9 mouse cellular contexts compared by ENCODE assay signal in genomic region chr4:87096186-87096585, GRCm38 (mm10).
DNase-seq lines count a peak whose midpoint lies in the region; ATAC-seq and TF ChIP-seq lines count a peak whose summit lies in the region.
"Had no signal": no experiment of that assay in that cellular context is flagged by ENCODE, and none has a peak within 500 bp of the region (broad histone marks: within the 10 kb centered on the region; RNA-seq: fewer than 3 reads in every experiment).

No protein-coding gene starts in this region.

- DNase-seq in midbrain, postnatal 0 days (ENCODE audit: low spot score), result peak; percentile 94
- peak; percentile 20 for DNase-seq in cerebellum, postnatal 36 days
- DNase-seq in heart, adult 8-10 months (ENCODE audit: low spot score), result peak; percentile 69
- peak; percentile 22 to 61 for DNase-seq in left cerebral cortex, adult 8-10 months (ENCODE audit: low spot score in 2 of 2)
- no peak for DNase-seq in thymus, postnatal 0 days (ENCODE audit: low spot score)
- DNase-seq in thymus, postnatal 10 days (ENCODE audit: low spot score in 2 of 2), result no peak
- DNase-seq in adrenal gland, adult (ENCODE audit: inconsistent age in 2 of 2, low spot score in 1 of 2), result no peak

- H3K4me1 ChIP-seq in midbrain, postnatal 0 days (ENCODE audit: insufficient read depth, low read length), result no peaks in the 10 kb centered on the region
- H3K4me1 ChIP-seq in midbrain, embryonic 13.5 days (replicated peaks), result no peaks in the 10 kb centered on the region

- H3K36me3 ChIP-seq in midbrain, postnatal 0 days (ENCODE audit: insufficient read depth, low read length), result no peaks in the 10 kb centered on the region
- H3K36me3 ChIP-seq in midbrain, embryonic 13.5 days, result no peaks in the 10 kb centered on the region

- no peak overlapping the region for H3K4me2 ChIP-seq in midbrain, postnatal 0 days (ENCODE audit: low read depth, low read length, poor library complexity, severe bottlenecking)
- H3K4me2 ChIP-seq in midbrain, embryonic 13.5 days (replicated peaks), result no peak overlapping the region

- no peaks in the 10 kb centered on the region for H3K9me3 ChIP-seq in midbrain, postnatal 0 days (ENCODE audit: low read length)
- no peaks in the 10 kb centered on the region for H3K9me3 ChIP-seq in midbrain, embryonic 13.5 days

- WGBS in midbrain, postnatal 0 days, result 77% methylated on average over 5 of the region's 5 CpGs
- WGBS in midbrain, embryonic 13.5 days, result 86% methylated on average over 5 of the region's 5 CpGs

- no peak overlapping the region for H3K4me3 ChIP-seq in midbrain, postnatal 0 days (ENCODE audit: low read depth, low read length)
- H3K4me3 ChIP-seq in midbrain, embryonic 13.5 days (replicated peaks), result no peak overlapping the region

- no peaks in the 10 kb centered on the region for H3K27me3 ChIP-seq in midbrain, postnatal 0 days (ENCODE audit: insufficient read depth, low read length)
- no peaks in the 10 kb centered on the region for H3K27me3 ChIP-seq in midbrain, embryonic 13.5 days
- H3K27me3 ChIP-seq: Patski had no signal

- ATAC-seq in midbrain, postnatal 0 days (ENCODE audit: low FRiP score), result peak; percentile 60; the same call in 1 of the 2 replicates
- ATAC-seq in midbrain, embryonic 13.5 days, result no peak
- ATAC-seq: Patski had no signal

- no peak for TF ChIP-seq CTCF in midbrain, postnatal 0 days (IDR thresholded peaks at IDR 0.05)

- no peak overlapping the region for H3K9ac ChIP-seq in midbrain, postnatal 0 days (replicated peaks; ENCODE audit: low read length, poor library complexity, severe bottlenecking)
- no peak overlapping the region for H3K9ac ChIP-seq in midbrain, embryonic 13.5 days (replicated peaks)

- no peak overlapping the region for H3K27ac ChIP-seq in midbrain, postnatal 0 days (ENCODE audit: low read depth, low read length)
- H3K27ac ChIP-seq in midbrain, embryonic 13.5 days, result no peak overlapping the region

Comparison
In these comparisons a context has a peak if more than half of its experiments do, and no peak if none do; other contexts are left out.
1. DNase-seq: peak in midbrain, postnatal 0 days (single experiment), cerebellum, postnatal 36 days (2 of 2), heart, adult 8-10 months (single experiment) and left cerebral cortex, adult 8-10 months (2 of 2); none in thymus, postnatal 0 days (single experiment), thymus, postnatal 10 days (0 of 2) and adrenal gland, adult (0 of 2).